Mouse (Mus musculus): ENCODE measurements around the gene Tspo2. TPM values are rescaled to one million over a fixed set of nuclear protein-coding genes. Genes with fewer than 3 reads are reported as not detected.

Gene Tspo2
- polyA plus RNA-seq, 1 experiment from 2014 or later: 6.1 TPM

DNA sequence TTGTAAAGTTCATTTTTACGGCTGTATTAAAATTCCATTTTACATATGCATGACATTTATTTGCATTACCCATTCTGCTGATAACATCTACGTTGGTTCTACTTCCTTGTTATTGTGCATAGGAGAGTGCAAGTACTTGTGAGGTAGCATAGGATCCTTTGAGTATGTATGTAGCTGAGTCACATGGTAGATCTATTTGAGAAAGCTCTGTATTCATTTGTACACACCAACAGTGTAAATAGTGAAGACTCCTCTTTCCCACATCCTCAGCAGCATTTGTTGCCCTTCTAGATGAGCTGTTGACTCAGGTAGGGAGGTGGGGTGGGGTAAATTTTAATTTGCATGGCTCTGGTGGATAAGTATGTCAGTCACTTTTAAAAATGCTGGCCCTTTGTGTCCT, 47.5 kb downstream of the Tspo2 start:
- peaks cover 9% of the 10 kb centered on the region for H3K36me3 ChIP-seq (ENCODE audit: control insufficient read depth, insufficient read depth)
- H3K27ac ChIP-seq (ENCODE audit: low read length): no peak overlapping the region
- no peak overlapping the region for H3K9ac ChIP-seq (ENCODE audit: low read length)
- no peak for ATAC-seq (replicated peaks; ENCODE audit: extremely low read depth, insufficient read depth, low FRiP score)
- no peak overlapping the region for H3K4me3 ChIP-seq (ENCODE audit: low read length)
- no peak overlapping the region for H3K4me2 ChIP-seq (ENCODE audit: low read depth, low read length)
- WGBS: 83% methylated on average over 2 of the region's 2 CpGs
- H3K9me3 ChIP-seq (replicated peaks; ENCODE audit: control insufficient read depth, low read length): no peaks in the 10 kb centered on the region
- H3K4me1 ChIP-seq (ENCODE audit: control insufficient read depth, insufficient read depth, low read length): peaks cover 26% of the 10 kb centered on the region
- H3K27me3 ChIP-seq (ENCODE audit: control insufficient read depth, insufficient read depth, low read length): no peaks in the 10 kb centered on the region

GRCm38 (mm10) chr17:48402751-48403150, 48.6 kb downstream of the Tspo2 start:
- Histone ChIP-seq H3K36me3 (ENCODE audit: control insufficient read depth, insufficient read depth) (peaks cover 16% of the 10 kb centered on the region), H3K4me2 (ENCODE audit: low read depth, low read length) (no peak overlapping the region), H3K9ac (ENCODE audit: low read length) (no peak overlapping the region), H3K4me1 (ENCODE audit: control insufficient read depth, insufficient read depth, low read length) (peaks cover 19% of the 10 kb centered on the region), H3K27ac (ENCODE audit: low read length) (no peak overlapping the region), H3K9me3 (replicated peaks; ENCODE audit: control insufficient read depth, low read length) (no peaks in the 10 kb centered on the region), H3K27me3 (ENCODE audit: control insufficient read depth, insufficient read depth, low read length) (no peaks in the 10 kb centered on the region), H3K4me3 (ENCODE audit: low read length) (no peak overlapping the region)
- 92% methylated on average over 3 of the region's 3 CpGs for WGBS
- ATAC-seq (replicated peaks; ENCODE audit: extremely low read depth, insufficient read depth, low FRiP score): no peak

- no peak overlapping the region for H3K9ac ChIP-seq (ENCODE audit: low read length)
- 87% methylated on average over 4 of the region's 4 CpGs for WGBS
- no peak for ATAC-seq (replicated peaks; ENCODE audit: extremely low read depth, insufficient read depth, low FRiP score)
- H3K9me3 ChIP-seq (replicated peaks; ENCODE audit: control insufficient read depth, low read length): no peaks in the 10 kb centered on the region
- peaks cover 16% of the 10 kb centered on the region for H3K36me3 ChIP-seq (ENCODE audit: control insufficient read depth, insufficient read depth)
- no peak overlapping the region for H3K4me2 ChIP-seq (ENCODE audit: low read depth, low read length)
- H3K4me3 ChIP-seq (ENCODE audit: low read length): no peak overlapping the region
- peaks cover 11% of the 10 kb centered on the region for H3K4me1 ChIP-seq (ENCODE audit: control insufficient read depth, insufficient read depth, low read length)
- no peak overlapping the region for H3K27ac ChIP-seq (ENCODE audit: low read length)
- H3K27me3 ChIP-seq (ENCODE audit: control insufficient read depth, insufficient read depth, low read length): no peaks in the 10 kb centered on the region
Observed at GRCm38 (mm10) chr17:48401710-48402109, 49.6 kb downstream of the Tspo2 start.

Other genes starting within 250 kb of the Tspo2 start
- 0.08 and 0.11 TPM in 2 replicates for gene Trem1, start 218.8 kb downstream of the Tspo2 start, polyA plus RNA-seq (2015; fragmentation: Nextera tagmentation; extraction: Ambion mirVana)
- 0.30 TPM in 1 of 2 replicates, not detected in the other for gene Trem3, start 203.7 kb downstream of the Tspo2 start, polyA plus RNA-seq (2015; fragmentation: Nextera tagmentation; extraction: Ambion mirVana)
- 0.11 and 0.21 TPM in 2 replicates for gene Treml4, start 187.2 kb downstream of the Tspo2 start, polyA plus RNA-seq (2015; fragmentation: Nextera tagmentation; extraction: Ambion mirVana)
- gene Treml2, start 152.0 kb downstream of the Tspo2 start, polyA plus RNA-seq (2015; fragmentation: Nextera tagmentation; extraction: Ambion mirVana): 0.59 and 1.5 TPM in 2 replicates
- 0.31 and 0.37 TPM in 2 replicates for gene B430306N03Rik, start 135.4 kb downstream of the Tspo2 start, polyA plus RNA-seq (2015; fragmentation: Nextera tagmentation; extraction: Ambion mirVana)
- 2.3 and 2.9 TPM in 2 replicates for gene Trem2, start 105.1 kb downstream of the Tspo2 start, polyA plus RNA-seq (2015; fragmentation: Nextera tagmentation; extraction: Ambion mirVana)
- 1.1 and 1.9 TPM in 2 replicates for gene Treml1, start 91.6 kb downstream of the Tspo2 start, polyA plus RNA-seq (2015; fragmentation: Nextera tagmentation; extraction: Ambion mirVana)
- gene Nfya, start 41.6 kb downstream of the Tspo2 start, polyA plus RNA-seq (2015; fragmentation: Nextera tagmentation; extraction: Ambion mirVana): 9.0 and 10.2 TPM in 2 replicates
- gene Oard1, start 41.5 kb downstream of the Tspo2 start, polyA plus RNA-seq (2015; fragmentation: Nextera tagmentation; extraction: Ambion mirVana): 40.9 and 44.4 TPM in 2 replicates
- 207 and 218 TPM in 2 replicates for gene Apobec2, start 18.6 kb downstream of the Tspo2 start, polyA plus RNA-seq (2015; fragmentation: Nextera tagmentation; extraction: Ambion mirVana)
- gene Unc5cl, start 3.4 kb upstream of the Tspo2 start, polyA plus RNA-seq (2015; fragmentation: Nextera tagmentation; extraction: Ambion mirVana): 0.75 and 2.0 TPM in 2 replicates